Mouse (Mus musculus): ENCODE measurements around the gene Samd4. TPM values are rescaled to one million over a fixed set of nuclear protein-coding genes. Genes with fewer than 3 reads are reported as not detected.
A peak's percentile ranks its signal among the peaks of the same experiment; 100 is the strongest.

Samd4 gene
- total RNA-seq, 1 experiment from 2014 or later: 20.4 TPM

DNA sequence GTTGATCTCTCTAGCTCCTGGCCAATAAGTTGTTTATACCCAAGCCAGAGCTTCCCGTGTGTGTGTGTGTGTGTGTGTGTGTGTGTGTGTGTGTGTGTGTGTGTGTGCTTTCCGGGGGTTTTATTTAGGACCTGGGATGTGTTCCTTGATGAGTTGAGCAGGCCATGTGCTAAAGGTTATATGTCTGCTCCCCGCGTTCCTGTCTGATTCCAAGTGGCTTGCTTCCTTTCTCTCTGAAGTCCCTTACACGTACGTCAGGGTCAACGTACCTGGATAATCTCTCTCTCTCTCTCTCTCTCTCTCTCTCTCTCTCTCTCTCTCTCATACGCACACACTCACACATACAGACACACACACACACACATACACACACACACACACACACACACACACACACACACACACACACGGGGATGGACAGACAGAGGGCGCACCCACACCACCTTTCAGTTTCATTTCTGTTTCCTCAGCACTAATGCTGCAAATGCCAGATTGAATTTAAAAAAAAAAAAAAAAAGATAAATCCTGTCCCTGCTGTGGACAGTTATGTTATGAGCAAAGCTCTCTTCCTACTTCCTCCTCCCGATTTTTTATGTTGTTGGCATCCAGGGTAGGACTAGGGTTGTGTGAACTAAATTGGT lies 117.6 kb downstream of the Samd4 start:
- no peak for DNase-seq

DNA sequence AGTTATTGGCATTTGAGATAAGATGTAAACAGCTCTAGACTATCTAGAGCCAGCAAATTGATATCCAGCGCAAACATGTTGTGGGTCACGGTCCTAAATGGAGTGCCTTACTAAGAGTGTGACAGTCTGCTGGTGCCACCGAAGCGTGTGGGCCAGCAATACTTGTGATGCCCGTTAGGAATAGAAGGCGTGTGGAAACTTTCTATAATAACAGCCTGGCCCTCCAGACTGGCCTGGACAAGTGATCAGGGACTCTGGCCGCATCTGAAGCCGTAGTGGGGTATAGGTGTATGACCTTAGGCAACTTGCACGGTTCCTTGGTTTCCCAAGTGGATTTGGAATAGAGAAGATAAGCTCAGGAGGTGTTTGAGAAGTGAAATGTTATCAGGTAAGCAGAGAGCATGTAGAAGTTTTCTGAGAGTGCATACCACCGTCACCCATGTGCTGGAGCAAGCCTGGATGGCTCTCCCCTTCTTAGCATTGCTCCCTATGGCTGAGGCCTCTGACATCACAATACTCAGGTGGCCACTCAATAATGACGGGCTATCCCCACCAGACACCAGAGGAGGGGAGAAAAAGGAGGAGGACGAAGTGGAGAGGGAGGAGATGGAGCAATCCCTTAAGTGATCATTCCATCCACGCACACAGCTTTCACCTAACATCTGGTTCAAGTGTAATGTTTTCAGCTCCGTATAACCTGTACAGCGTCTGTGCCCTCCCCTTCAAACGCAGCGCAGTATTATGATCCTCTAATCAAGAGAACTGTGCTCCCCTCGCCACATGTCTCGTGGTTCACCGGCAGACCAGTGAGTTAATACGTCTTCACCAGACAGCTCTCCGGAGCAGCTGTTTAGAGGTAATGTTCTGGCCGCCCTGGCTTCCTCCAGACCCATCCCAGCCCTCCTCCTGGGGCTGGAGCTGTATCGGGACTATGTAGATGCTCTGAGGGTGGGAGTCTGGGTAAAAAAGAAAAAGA lies 118.4 kb downstream of the Samd4 start:
- no peak for DNase-seq

- DNase-seq: peak; percentile 37
Measured at GRCm38 (mm10) chr14:47004161-47004560, 121.5 kb downstream of the Samd4 start.

DNA sequence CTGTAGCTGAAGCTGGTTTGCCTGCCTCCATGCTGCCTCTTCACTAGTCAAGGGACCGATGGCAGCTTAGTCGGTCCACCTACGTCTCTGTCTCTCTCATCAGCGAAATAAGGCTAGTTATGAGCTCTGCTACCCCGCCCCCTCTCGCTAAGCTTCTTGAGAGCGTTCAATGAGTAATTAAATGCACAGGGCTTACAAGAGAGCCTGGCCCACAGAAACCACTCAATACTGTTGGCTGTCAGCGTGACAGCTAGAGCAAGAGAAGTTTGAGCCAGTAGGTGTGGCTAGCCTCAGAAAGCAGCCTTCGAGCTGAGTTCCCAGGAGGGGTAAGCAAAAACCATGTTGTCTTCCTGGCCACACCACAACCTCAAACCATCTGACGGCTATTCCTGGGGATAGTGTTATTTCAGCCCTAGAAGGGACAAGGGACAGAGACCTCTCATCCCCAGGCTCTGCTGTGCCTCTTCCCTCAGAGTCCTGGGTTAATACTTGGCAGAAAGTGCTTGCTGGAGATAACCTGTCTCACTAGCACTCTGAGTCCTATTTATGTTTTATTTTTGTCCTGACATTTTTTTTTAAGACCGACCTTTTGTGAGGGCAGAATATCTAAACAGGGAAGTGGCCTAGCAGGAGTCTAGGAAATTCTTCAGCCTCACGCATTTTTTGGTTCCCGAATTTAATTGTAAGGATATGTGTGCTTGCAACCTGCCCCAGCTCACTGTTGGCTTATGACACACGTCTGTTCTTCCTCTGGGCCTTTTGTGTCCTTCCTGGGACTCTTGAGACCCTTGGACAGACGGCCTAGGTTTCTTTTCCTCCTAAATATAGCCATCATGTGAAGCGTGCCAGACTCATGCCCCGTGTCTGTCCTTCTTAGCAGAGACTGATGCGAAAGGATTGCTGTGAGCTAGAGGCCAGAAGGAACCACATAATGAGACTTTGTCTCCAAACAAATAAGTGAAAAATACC lies 128.8 kb downstream of the Samd4 start:
- DNase-seq: no peak

- DNase-seq: no peak
Measured at GRCm38 (mm10) chr14:47015618-47016017, 133.0 kb downstream of the Samd4 start.

DNA sequence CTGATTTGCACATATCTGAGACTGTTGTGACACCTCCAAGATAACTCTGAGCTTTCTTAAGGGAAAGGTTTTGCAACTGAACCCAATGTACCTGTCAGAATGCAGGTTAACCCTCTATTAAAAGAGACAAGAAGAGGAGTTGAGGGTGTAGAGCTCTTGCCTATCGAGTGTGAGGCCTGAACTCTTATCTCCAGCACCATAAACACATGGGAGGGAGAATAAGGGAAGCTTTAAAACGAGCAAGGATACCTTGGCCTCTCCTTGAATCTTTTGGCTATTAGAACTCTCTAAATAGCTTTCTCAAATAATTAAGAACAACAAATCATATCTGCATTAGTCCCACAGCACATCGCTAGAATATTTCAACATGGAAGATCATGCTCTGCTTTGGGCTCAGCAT lies 135.0 kb downstream of the Samd4 start:
- DNase-seq: no peak

- DNase-seq: no peak
Measured at GRCm38 (mm10) chr14:47020886-47021285, 138.2 kb downstream of the Samd4 start.

DNA sequence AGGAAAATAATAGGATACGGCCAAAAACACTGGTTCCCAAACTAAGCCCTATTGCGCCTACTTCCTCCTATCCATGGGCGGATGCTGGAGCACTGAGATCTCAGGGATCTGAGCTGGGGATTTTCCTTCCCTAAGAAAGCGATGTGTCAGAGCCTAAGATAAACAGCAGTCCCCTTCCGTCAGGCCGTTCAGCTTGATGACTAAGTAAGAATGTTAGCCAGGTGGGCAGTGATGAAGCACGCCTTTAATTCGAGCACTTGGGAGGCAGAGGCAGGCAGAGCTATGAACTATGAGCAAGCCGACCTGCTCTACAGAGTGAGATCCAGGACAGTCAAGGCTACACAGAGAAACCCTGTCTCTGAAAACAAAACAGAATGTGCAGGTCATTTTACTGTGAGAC lies 140.9 kb downstream of the Samd4 start:
- DNase-seq: no peak

- DNase-seq: no peak
Measured at GRCm38 (mm10) chr14:47027431-47028118, 144.9 kb downstream of the Samd4 start.

DNA sequence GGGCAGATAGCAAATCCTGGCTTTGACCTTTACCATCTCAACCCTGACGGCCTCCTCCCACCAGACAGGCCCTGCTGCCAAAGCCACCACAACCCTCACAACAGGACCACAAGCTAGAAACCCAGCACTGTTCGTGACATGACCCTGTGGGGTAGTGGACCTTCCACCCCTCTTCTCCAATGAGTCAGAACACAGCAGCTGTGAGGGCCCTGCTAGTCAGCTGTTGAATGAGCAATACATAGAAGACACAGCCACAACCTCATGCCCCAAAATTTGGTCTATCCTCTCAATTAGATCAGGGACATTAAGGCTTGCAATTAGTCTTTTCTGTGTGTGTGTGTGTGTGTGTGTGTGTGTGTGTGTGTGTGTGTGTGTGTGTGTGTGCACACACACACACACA lies 148.9 kb downstream of the Samd4 start:
- DNase-seq: no peak

GRCm38 (mm10) chr14:47032140-47032539 lies 149.5 kb downstream of the Samd4 start:
- no peak for DNase-seq

GRCm38 (mm10) chr14:47033423-47033822 lies 150.8 kb downstream of the Samd4 start:
- no peak for DNase-seq

DNA sequence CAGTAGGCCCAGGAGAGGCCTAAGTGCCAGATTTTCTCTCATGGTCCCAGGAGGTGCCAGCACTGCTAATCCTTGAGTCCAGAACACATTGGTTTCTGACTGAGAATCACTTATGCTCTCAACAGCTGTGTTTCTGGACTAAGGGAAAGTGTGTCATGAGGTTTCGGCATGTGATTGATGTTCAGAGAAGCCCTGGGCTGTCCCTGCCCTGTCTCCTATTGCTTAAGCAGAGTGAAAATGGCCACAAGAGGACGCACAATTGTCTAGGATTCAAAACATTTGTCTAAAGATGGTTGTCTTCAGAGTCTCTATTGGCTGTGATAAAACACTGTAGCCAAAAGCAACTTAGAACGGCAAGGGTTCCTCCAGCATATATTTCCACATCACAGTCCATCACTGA lies 159.0 kb downstream of the Samd4 start:
- DNase-seq: no peak

DNA sequence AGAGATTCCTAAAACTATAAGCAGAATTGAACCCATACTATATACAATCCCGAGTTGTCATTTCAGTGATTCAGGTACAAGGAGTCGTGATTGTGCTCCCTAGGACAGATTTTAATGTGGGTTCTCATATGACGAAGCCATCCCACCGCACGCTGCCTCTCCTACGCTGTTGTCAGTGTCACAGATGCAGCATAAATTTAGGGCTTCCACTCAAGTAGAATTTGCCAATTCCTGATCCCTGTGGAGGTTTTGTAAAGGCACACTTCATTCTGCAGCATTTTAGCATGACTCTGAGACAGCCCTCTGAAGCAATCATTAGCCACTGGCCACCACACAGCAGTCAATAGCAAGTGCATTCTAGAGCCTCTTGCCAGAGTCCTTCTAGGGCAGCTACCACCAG lies 166.4 kb downstream of the Samd4 start:
- no peak for DNase-seq

DNA sequence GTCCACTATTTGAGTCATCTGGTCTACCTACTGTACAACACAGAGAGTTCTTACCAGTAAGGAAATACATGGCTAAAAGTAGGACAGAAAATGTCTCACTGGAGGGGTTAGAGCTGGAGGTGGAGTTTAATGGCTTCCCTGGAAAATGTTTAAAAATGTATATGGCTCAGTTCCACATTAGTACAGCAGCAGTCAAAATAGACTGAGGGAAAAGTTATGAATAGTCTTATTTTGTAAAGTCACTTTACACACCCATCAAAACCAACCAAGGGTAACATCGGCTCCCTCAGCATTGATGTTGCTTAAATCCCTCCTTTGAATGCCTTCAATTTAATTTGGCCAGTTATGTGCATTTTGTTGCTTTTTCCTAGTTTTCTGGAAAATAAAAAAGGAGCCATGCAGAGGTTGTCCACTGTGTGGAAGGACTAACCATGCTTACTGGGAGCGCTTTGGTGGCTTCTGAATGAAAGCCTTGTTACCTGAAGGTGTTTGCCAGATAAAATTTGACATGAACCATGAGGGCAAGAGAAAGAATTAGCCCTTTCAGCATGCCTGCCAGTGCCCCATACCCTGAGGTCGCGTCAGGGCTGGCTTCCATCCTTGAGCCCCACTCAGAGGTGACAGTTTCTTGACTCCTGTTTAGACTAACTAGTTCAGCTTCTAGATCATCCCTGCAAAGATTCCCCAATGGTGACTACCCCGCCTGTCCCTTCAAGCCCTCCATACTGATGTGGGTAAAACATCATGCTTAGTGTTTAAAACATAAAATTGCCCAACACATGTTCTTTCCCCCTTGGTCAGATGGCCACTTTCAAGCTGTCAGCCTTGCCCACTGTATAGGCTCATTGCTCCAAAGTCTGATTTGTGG lies 169.3 kb downstream of the Samd4 start:
- DNase-seq: no peak

- peak; percentile 33 for DNase-seq
Measured at GRCm38 (mm10) chr14:47053101-47053500, 170.4 kb downstream of the Samd4 start.

GRCm38 (mm10) chr14:47053824-47054223 lies 171.2 kb downstream of the Samd4 start:
- no peak for DNase-seq

DNA sequence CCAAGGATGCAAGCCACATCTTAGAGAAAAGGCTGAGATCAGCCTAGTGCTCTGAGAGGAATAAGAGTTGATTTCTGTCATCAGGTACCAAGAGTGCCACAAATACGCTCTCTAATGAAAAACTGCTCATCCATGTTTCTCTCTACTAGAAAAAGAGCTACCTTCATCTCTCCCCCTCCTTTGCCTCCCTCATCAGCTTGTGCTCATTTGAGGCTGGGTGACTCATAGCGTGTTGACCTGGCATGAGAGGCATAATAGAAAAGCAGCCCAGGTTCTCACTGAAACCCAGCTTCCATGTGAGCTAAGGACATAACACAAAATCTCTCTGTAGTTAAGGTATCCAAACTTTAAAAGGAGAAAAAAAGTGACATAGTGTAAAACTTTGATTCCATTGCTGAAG lies 176.3 kb downstream of the Samd4 start:
- DNase-seq: no peak

GRCm38 (mm10) chr14:47065067-47065466 lies 182.4 kb downstream of the Samd4 start:
- DNase-seq: no peak

DNA sequence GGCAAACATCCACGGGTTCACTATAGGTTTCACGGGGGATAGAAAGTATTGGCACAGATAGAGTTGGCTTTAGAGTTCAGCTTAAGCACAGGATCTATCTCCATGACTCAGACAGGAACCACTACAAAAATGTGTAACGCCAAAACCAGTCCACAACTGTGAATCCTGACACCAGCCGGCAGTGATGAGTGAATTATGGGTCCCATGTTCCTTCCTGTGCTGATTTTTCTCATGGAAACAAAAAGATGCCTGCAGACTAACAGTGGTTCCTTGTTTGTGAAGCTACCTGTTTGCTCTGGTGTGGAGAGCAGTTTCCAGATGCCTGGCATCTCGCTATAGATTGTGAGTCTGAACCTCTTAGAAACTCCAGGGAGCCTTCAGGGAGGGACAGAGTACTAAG lies 184.2 kb downstream of the Samd4 start:
- no peak for DNase-seq

Measured in adrenal gland, postnatal 25 days (tissue).